Mouse (Mus musculus) spleen, adult 2 months (tissue): Measurements from ENCODE around the gene Arrb1.

Source experiments
- CTCF ChIP-seq: fragments of 200-500 bp; IDR thresholded peaks from 2 replicates; pipeline ENCODE4 v1.5.1; 2011; ENCODE audit warnings: mild to moderate bottlenecking, inconsistent platforms; ENCODE audit not compliant: insufficient read depth, insufficient read length, insufficient replicate concordance; ENCODE audit errors: extremely low read depth
- POLR2A ChIP-seq: fragments of 200-500 bp; IDR thresholded peaks from 2 replicates; pipeline ENCODE4 v1.6.1; 2011; ENCODE audit warnings: low read depth, low read length, inconsistent platforms

- TF ChIP-seq CTCF (no peak), POLR2A (no peak)
These were observed 4.1 kb downstream of the Arrb1 start for GRCm38 (mm10) chr7:99539201-99539891.
